Mouse (Mus musculus) mesoderm, embryonic 11.5 days (tissue): ENCODE measurements at regions not wholly inside any gene's neighbourhood (a gene's known extent, or its start where the extent isn't known, plus 50 kb on each side); places are given as distances from the start of the nearest gene placed in this dataset.

Experiments used
- DNase-seq: peaks from one replicate; pipeline ENCODE4 v3.0.0-alpha.2; 2012; ENCODE audit warnings: low read depth, low spot score

DNA sequence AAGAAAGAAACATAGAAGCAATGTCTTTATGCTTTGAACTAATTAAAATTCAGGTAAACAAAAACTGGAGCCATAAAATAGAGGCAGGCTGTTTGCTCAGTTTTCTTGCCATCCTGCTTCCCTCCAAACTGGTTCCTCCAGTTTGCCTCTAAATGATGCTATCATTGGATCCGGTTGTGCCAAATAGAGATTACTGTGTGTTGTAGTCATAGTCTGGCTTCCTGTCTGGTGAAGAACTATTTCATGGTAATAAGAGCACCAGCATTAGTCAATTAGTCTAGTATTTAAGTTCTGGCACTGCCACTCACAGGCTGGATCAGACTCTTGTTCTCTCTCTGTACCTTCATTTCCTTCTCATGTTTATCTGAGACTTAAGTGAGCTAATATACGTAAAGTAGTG lies 141.9 kb upstream of the Rasa1 start:
- DNase-seq: no peak

DNA sequence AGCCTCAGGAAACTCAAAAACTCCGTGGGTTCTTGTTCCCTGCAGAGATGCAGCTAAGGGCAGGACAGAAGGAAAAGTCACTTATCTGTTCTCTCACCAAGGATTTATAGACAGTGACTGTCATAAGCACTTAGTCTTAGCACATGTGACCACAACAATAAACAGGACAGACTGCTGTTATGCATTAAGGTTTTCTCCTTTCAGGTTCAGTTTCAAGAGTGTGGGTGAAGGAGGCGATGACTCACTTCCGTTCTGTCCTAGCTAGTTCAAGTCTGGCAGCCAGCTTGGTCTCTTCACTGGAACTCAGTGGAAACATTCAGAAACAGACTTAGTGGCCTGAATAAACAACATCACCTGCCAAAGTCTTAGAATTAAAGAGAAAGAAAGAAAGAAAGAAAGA lies 141.1 kb upstream of the Rasa1 start:
- no peak for DNase-seq

DNA sequence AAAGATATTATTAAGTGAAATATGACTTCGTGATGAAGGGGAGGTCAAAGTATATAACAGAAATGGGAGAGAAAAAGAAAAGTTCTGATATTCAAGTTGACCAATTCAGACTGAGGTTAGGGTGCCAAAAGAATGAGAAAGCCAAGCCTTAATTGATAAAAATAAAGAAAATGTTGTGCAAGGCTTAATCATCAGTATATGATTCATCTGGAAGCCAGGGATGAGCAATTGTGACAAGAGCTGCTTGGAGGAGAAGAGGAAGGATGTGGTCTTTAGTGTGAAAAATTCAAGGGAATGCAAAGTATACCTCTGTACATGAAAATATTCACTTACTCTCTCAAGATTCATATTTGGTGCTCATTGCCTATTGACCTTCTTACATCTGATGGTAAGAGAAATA lies 129.7 kb upstream of the Rasa1 start:
- no peak for DNase-seq

DNA sequence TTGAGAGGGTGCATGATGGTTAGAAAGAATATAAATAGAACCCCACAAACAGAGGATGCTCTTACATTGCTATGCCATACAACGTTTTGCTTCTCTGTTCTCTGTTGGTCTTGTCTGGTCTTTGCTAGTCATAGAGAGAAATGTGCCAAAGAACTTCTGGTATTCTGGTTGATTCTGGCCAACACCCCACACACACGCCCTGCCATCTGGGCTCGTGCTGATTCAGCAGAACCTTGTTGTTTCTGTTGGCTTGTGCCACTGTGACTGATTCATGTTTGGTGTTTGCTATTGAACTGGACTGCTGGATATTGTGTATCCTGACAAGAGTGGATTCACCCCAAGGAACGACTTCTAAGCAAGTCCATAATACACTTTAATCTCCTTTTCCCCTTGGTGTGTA lies 126.0 kb upstream of the Rasa1 start:
- no peak for DNase-seq

DNA sequence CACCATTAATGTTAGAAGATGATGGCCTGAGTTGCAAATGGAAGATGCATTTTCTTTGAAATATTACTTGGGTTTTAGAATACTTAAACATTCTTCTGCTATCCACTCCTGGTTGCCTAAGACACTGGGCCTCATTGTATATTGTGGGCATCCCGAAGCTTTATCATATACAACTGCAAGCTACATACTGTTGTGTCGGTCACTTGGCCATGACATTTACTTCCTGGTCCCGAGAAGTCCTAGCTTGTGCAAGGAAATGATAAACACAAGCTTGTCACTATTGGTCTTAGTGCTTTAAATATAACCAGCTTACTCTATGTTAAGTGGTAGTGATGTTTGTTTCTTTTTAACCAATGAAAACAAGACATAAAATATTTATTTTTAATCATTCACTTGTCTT lies 122.4 kb upstream of the Rasa1 start:
- no peak for DNase-seq

DNA sequence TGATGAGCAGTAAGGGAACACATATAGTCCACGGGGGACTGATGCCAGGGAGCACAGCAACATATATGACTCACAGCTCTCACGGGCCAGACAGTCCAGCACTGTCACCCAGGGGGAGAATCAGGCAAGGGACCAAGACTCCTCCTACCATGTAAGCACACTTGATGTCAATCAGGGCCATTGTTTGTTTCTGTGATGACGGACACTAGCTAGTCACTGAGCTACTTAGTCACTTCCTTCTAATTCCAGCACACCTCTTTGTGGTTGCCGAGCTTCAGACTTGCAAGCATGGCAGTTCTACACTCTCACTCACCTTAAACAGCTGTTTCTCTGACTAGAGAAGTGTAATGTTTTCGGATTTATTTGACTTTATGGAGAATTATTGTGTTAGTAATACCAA lies 109.9 kb upstream of the Rasa1 start:
- DNase-seq: no peak

DNA sequence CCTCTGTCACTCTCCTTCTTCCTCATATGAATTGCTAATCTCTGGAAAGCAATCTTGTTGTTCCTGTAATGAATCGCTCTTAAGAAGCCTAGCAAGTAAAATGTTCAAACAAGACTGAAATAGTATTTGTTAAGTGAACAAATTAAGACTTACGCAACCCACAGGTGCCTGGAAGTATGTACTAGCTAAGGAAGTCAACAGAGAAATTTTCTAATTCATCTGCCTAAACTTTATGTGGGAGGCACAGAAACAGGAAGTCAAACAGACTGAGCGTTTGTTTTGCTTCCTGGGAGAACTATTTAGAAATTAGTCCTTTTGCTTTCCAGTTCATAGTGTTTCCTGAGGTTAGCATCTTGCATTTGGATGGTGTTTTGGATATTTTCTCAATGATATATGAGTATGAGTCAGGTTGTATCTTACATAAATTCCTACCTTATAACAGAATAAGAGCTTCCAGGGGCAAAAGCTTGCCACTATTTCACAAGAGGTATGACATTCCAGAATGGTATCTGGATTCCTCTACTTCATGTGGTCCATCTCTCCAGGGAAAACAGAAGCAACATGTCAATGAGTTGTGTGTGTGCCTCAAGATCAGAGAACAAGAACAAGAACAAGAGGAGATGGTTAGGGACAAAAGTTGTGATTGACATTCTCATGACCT lies 87.5 kb upstream of the Rasa1 start:
- DNase-seq: no peak

DNA sequence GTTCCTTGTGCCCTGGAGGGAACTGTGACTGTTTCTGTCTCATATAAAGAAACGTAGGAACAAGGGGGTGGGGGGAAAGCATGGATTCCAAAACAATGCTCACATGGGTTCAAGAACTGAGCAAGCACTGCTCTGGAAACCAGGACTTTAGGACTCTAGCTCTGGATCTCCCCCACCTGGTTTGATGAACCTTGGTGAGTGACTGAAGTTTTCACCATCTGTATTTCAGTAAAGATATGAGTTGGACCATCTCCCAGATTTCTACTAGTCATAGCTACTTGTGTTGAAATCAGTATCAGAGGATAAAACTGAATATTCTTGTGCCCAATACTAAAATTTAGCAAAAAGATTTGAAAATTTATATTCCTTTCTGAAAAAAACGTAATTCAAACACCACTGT lies 70.7 kb upstream of the Rasa1 start:
- no peak for DNase-seq

DNA sequence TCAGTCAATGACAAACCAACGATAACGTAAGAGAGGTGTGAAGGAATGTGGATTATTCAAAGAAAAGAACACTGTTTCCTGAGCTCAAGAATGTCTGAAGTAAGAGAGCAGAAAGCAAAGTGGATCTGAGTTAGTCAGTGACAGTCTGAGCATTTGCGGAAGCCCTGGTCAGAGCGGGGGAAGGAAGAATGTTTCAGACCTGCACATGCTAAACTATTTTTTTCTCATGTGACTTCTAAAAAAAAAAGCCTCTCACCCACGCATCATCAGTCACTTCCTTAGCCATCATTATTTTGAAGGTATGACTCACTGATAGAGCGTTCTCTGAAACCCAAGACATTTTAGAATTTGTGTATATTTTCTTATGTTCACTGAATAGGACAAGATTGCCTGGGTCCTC lies 70.2 kb upstream of the Rasa1 start:
- no peak for DNase-seq

DNA sequence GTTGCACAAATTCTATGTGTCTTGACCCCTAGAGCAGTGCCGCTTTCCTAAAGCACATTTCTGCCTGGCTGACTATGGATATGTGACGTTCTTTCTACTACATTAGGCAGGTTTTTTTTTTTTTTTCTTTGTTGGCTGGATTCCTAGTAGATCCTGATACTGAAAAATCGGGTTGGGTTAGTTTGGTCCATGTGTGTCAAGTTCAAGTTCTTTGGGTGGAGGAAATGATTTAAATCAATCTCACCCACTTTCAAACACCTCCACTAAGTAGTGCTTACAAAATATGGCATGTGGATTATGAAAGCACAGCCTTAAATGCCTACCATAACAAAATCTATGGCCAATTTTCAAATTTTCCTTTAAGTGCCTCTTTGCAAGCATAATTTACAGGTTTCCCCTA lies 63.1 kb upstream of the Rasa1 start:
- DNase-seq: no peak
